Mouse (Mus musculus) brain, embryonic 14.5 days (tissue): ENCODE measurements around the gene Nisch.

Experiments
- CTCF ChIP-seq: fragments of 200-500 bp; IDR thresholded peaks from 2 replicates; pipeline ENCODE4 v1.5.1; 2012; ENCODE audit warnings: inconsistent platforms, mild to moderate bottlenecking, moderate library complexity, borderline replicate concordance; ENCODE audit not compliant: insufficient read depth, insufficient read length; ENCODE audit errors: extremely low read depth
- POLR2A ChIP-seq: fragments of 200-500 bp; IDR thresholded peaks from 2 replicates; pipeline ENCODE4 v1.6.1; 2012; ENCODE audit warnings: mild to moderate bottlenecking, inconsistent platforms, borderline replicate concordance; ENCODE audit not compliant: poor library complexity, insufficient read depth, insufficient read length, severe bottlenecking; ENCODE audit errors: extremely low read depth

GRCm38 (mm10) chr14:31250222-31251083 lies 33.7 kb upstream of the Nisch start:
- no peak for TF ChIP-seq CTCF
- TF ChIP-seq POLR2A, result no peak
